Mouse (Mus musculus) cerebellum, adult 2 months (tissue): ENCODE measurements around the gene Hoxd11. TPM values are rescaled to one million over a fixed set of nuclear protein-coding genes. Genes with fewer than 3 reads are reported as not detected.

Source experiments
- DNase-seq, 2 experiments: peaks; one replicate each; pipeline ENCODE4 v3.0.0; 2021
- H3K27ac ChIP-seq: fragments of 200-500 bp; 2 replicates; pipeline ENCODE4 v1.5.1; 2012; ENCODE audit warnings: low read length, control low read depth, inconsistent platforms; ENCODE audit not compliant: insufficient read depth
- H3K27me3 ChIP-seq: fragments of 200-500 bp; 2 replicates; pipeline ENCODE4 v1.6.1; 2012; ENCODE audit warnings: inconsistent platforms, mild to moderate bottlenecking, low read length, moderate library complexity; ENCODE audit not compliant: control insufficient read depth, insufficient read depth
- H3K4me1 ChIP-seq: fragments of 200-500 bp; 2 replicates; pipeline ENCODE4 v1.6.1; 2011; ENCODE audit warnings: low read length; ENCODE audit not compliant: control insufficient read depth, insufficient read depth
- H3K4me3 ChIP-seq: fragments of 200-500 bp; replicated peaks from 2 replicates; pipeline ENCODE3; 2011; ENCODE audit warnings: mild to moderate bottlenecking, low read depth, low read length, control low read depth; ENCODE audit not compliant: insufficient read depth
- CTCF ChIP-seq: fragments of 200-500 bp; IDR thresholded peaks from 2 replicates; pipeline ENCODE4 v1.5.1; 2011; ENCODE audit warnings: low read depth, mild to moderate bottlenecking, control low read depth, low read length, moderate library complexity, borderline replicate concordance; ENCODE audit not compliant: insufficient read depth
- POLR2A ChIP-seq: fragments of 200-500 bp; IDR thresholded peaks from 2 replicates; pipeline ENCODE4 v1.6.1; 2011; ENCODE audit warnings: low read length, control low read depth, borderline replicate concordance; ENCODE audit not compliant: insufficient read depth
- WGBS: fragments of 180-500 bp; shearing (Covaris S2); methylation state at CpG from one replicate; pipeline ENCODE4 v1.1.7; 2018; 5-methylcytosine and 5-hydroxymethylcytosine counted together
- polyA plus RNA-seq: library from polyadenylated mRNA; depleted of rRNA; stranded (reverse); fragments of >200 nt; gene quantifications from 2 replicates; pipeline ENCODE4 v1.2.3, GENCODE M21; 2012; rRNA removed

The Hoxd11 gene
- polyA plus RNA-seq, 1 experiment = not detected

DNA sequence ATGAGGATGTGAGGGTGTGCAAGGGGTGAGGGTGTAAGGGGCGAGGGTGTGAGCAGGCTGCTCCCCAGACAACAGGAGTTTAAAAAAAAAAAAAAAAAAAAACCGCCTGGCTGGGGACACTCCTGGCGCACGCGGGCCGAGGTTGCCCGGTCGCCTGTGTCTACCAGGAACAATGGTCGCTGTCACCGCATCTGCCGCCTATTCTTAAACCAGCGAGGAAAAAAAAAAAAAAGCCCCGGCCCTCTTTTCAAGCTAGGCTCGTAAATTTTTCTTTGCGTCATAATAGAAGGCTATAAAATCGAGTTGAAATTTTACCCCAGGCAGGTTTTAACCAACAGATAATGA lies 53.9 kb downstream of the Hoxd11 start:
- Histone ChIP-seq H3K4me3 (no peak overlapping the region), H3K27me3 (peaks cover 15% of the 10 kb centered on the region; the same call in 1 of the 2 replicates), H3K4me1 (no peaks in the 10 kb centered on the region), H3K27ac (no peak overlapping the region)
- TF ChIP-seq POLR2A = no peak
- TF ChIP-seq CTCF = no peak
- 2% methylated on average over 16 of the region's 16 CpGs for WGBS
- no peak for DNase-seq

DNA sequence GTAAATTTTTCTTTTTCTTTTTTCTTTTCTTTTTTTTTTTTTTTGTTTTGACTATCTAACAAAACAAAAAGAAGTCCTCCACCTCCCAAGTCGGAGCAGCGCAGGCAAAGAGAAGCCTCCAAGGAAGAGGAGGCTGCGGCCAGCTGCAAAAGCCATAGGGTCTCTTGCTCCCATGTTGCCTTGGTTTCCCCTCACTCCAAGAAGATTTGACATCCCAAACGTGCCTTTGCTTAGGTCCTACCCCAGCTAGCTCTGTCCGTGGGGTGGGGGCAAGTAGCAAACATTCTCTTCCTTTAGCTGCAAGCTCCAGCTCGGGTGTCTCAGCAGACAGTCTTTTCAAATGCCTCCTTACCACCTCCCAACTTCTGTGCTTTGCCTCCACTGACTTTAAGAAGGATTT lies 54.4 kb downstream of the Hoxd11 start:
- WGBS = 1% methylated on average over 6 of the region's 6 CpGs
- TF ChIP-seq CTCF (no peak), POLR2A (no peak)
- H3K27ac ChIP-seq = no peak overlapping the region
- no peak for DNase-seq
- H3K4me1 ChIP-seq = no peaks in the 10 kb centered on the region
- no peak overlapping the region for H3K4me3 ChIP-seq
- peaks cover 15% of the 10 kb centered on the region; the same call in 1 of the 2 replicates for H3K27me3 ChIP-seq

DNA sequence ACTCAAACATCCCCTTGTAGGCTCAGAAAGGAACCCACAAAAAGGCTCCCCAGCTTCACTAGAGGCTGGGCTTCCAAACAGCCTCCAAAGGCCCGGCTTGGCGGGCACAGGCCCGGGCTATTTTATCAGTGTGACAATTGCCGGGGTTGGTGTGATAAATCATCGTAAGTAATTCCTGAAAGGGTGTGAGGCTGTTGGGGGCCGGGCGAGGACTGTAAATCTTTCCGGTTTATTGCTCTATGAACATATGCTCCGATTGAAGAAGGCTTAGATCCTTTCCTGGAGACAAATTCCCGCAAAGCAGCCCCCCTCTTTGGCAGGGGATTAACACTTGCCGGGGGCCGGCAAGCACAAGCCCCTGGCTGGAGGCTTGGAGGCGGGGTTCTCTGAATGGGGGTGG lies 55.1 kb downstream of the Hoxd11 start:
- H3K4me3 ChIP-seq = no peak overlapping the region
- no peak for TF ChIP-seq CTCF
- TF ChIP-seq POLR2A = no peak
- DNase-seq = no peak
- H3K27ac ChIP-seq = no peak overlapping the region
- 4% methylated on average over 13 of the region's 13 CpGs for WGBS
- H3K4me1 ChIP-seq = no peaks in the 10 kb centered on the region
- H3K27me3 ChIP-seq = peaks cover 18% of the 10 kb centered on the region; the same call in 1 of the 2 replicates

DNA sequence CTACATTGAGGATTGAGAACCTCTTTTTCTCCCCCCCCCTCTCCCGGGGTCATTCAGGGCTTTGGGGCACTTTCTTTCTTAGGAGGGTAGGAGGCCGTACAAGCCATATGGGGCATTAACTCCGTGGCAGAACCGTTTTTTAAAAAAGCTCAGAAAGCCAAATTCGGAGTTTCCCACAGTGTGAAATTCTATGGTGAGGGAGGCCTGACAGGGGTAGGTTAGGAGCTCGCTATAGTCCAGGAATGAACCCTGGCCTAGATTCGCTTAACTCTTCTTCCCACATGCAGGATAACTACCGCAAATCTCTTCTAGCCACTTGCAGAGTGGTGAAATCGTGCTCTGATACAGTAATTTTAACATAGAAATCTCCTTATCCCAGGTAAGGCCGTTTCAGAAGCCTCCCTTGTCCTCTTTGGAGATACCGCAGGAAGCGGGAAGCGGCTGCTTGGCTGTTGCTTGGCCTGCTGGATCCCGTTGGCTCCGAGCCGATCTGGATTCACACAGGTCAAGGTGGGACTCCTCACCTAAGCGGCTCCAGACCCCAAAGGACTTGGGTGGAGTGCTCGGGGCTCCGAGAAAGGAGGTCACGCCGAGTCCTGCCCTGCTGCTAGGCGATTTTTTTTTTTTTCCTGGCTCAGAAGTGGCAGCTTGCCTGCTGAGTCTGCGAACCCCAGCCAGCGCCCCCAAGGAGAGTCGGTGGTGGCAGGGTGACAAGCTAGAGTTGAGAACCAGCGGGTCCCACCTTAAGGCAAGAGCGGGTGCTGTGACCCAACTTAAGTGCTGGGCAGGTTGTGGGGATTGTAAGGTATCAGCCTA lies 55.8 kb downstream of the Hoxd11 start:
- no peak for TF ChIP-seq POLR2A
- no peak for TF ChIP-seq CTCF
- Histone ChIP-seq H3K27me3 (peaks cover 18% of the 10 kb centered on the region; the same call in 1 of the 2 replicates), H3K4me3 (no peak overlapping the region), H3K4me1 (no peaks in the 10 kb centered on the region), H3K27ac (no peak overlapping the region)
- 2% methylated on average over 27 of the region's 27 CpGs for WGBS
- no peak for DNase-seq

DNA sequence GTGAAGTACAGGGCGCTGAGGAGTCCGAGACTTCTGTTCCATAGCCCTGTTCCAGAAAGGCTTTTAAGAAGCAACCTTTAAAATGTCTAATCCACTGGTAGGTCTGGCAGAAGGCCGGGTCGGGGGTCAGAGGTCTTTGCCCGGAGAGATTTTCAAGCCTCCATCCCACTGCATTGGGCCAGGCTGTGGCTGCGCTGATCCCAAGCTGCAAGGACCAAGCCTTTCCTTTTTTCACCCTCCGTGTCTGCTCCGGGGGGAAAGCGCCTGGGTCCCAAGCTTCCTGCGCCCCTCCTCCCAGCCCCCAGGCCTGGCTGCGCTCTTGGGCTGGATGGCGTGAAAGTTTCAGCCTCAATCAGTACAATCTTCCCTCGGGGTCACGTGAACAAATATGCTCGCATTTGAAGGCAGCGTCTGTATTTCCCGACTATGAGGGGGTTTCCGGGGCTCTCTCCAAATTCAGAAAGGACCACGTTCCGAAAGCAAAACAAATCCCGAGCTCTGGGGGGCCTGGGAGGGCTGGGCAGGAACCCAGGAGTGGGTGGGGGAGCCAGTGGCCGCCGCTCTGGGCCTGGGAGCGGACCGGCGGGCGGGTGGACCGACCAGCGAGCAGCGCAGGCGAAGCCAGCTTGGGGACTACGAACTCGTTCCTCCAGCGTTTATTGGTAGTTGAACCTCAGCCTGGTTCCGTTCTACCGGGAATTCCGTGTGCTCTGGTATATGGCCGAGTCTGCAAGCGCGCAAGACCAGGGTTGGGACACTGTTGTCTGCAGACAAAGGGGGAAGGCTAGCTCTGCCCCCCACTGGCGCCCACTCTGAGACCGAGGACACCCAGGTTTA lies 56.7 kb downstream of the Hoxd11 start:
- TF ChIP-seq CTCF (no peak), POLR2A (no peak)
- Histone ChIP-seq H3K27me3 (peaks cover 17% of the 10 kb centered on the region; the same call in 1 of the 2 replicates), H3K4me1 (no peaks in the 10 kb centered on the region), H3K27ac (no peak overlapping the region), H3K4me3 (no peak overlapping the region)
- 1% methylated on average over 42 of the region's 42 CpGs for WGBS
- DNase-seq = no peak

Other genes starting within 250 kb of the Hoxd11 start
- 24.7 and 26.3 TPM in 2 replicates for gene Lnpk, start 100.1 kb upstream of the Hoxd11 start, polyA plus RNA-seq
- 0.48 and 0.64 TPM in 2 replicates for gene Evx2, start 20.0 kb upstream of the Hoxd11 start, polyA plus RNA-seq
- gene Hoxd13, start 11.2 kb upstream of the Hoxd11 start, polyA plus RNA-seq = 0.10 TPM in 1 of 2 replicates, not detected in the other
- gene Hoxd12, start 4.5 kb upstream of the Hoxd11 start, polyA plus RNA-seq = not detected in 2 replicates
- not detected in 2 replicates for gene Hoxd10, start 12.4 kb downstream of the Hoxd11 start, polyA plus RNA-seq
- gene Hoxd9, start 18.2 kb downstream of the Hoxd11 start, polyA plus RNA-seq = not detected in 2 replicates
- 0.05 TPM in 1 of 2 replicates, not detected in the other for gene Hoxd8, start 25.1 kb downstream of the Hoxd11 start, polyA plus RNA-seq
- 5.4 and 5.7 TPM in 2 replicates for gene Hoxd3, start 32.4 kb downstream of the Hoxd11 start, polyA plus RNA-seq
- 2.6 and 2.8 TPM in 2 replicates for gene Hoxd4, start 32.4 kb downstream of the Hoxd11 start, polyA plus RNA-seq
- 0.16 and 0.22 TPM in 2 replicates for gene Gm28230, start 47.2 kb downstream of the Hoxd11 start, polyA plus RNA-seq
- 0.70 and 0.77 TPM in 2 replicates for gene Hoxd1, start 83.4 kb downstream of the Hoxd11 start, polyA plus RNA-seq
- 56.7 and 57.9 TPM in 2 replicates for gene Mtx2, start 146.2 kb downstream of the Hoxd11 start, polyA plus RNA-seq